Mouse (Mus musculus) splenic B cell, adult 2 months (primary cell): ENCODE data around the gene Leap2.

Experiments
- DNase-seq: peaks from one replicate; pipeline ENCODE4 v3.0.0-alpha.2; 2011; ENCODE audit warnings: low read depth, low spot score
- H3K27me3 ChIP-seq: 2 replicates; pipeline ENCODE4 v1.6.1; 2012; ENCODE audit warnings: mild to moderate bottlenecking, low read length, moderate library complexity, mixed read lengths; ENCODE audit not compliant: control insufficient read depth, poor library complexity, insufficient read depth, severe bottlenecking
- H3K36me3 ChIP-seq: 2 replicates; pipeline ENCODE4 v1.6.1; 2012; ENCODE audit warnings: mild to moderate bottlenecking, low read length, moderate library complexity, mixed read lengths; ENCODE audit not compliant: control insufficient read depth, poor library complexity, insufficient read depth, severe bottlenecking

Leap2 gene

GRCm38 (mm10) chr11:53451361-53451760, 28.4 kb upstream of the Leap2 start:
- Histone ChIP-seq H3K36me3 (no peaks in the 10 kb centered on the region), H3K27me3 (no peaks in the 10 kb centered on the region; the same call in 1 of the 2 replicates)
- no peak for DNase-seq

- Histone ChIP-seq H3K36me3 (no peaks in the 10 kb centered on the region), H3K27me3 (no peaks in the 10 kb centered on the region; the same call in 1 of the 2 replicates)
- DNase-seq: no peak
These were observed 27.2 kb upstream of the Leap2 start for GRCm38 (mm10) chr11:53450070-53450705.

- DNase-seq: no peak
- Histone ChIP-seq H3K27me3 (no peaks in the 10 kb centered on the region; the same call in 1 of the 2 replicates), H3K36me3 (no peaks in the 10 kb centered on the region)
These were observed 25.6 kb upstream of the Leap2 start for GRCm38 (mm10) chr11:53448529-53448928.

GRCm38 (mm10) chr11:53447996-53448395, 25.0 kb upstream of the Leap2 start:
- no peaks in the 10 kb centered on the region; the same call in 1 of the 2 replicates for H3K27me3 ChIP-seq
- H3K36me3 ChIP-seq: no peaks in the 10 kb centered on the region
- no peak for DNase-seq

- Histone ChIP-seq H3K27me3 (no peaks in the 10 kb centered on the region; the same call in 1 of the 2 replicates), H3K36me3 (no peaks in the 10 kb centered on the region)
- no peak for DNase-seq
These were observed 23.2 kb upstream of the Leap2 start for GRCm38 (mm10) chr11:53446183-53446582.

- DNase-seq: no peak
- Histone ChIP-seq H3K36me3 (no peaks in the 10 kb centered on the region), H3K27me3 (no peaks in the 10 kb centered on the region)
These were observed 22.6 kb upstream of the Leap2 start for GRCm38 (mm10) chr11:53445562-53445961.

GRCm38 (mm10) chr11:53443861-53444260, 20.9 kb upstream of the Leap2 start:
- no peaks in the 10 kb centered on the region for H3K36me3 ChIP-seq
- DNase-seq: peak; percentile 30
- H3K27me3 ChIP-seq: no peaks in the 10 kb centered on the region

- DNase-seq: no peak
- Histone ChIP-seq H3K36me3 (no peaks in the 10 kb centered on the region), H3K27me3 (no peaks in the 10 kb centered on the region)
These were observed 19.0 kb upstream of the Leap2 start for GRCm38 (mm10) chr11:53441921-53442320.

- Histone ChIP-seq H3K36me3 (no peaks in the 10 kb centered on the region), H3K27me3 (no peaks in the 10 kb centered on the region)
- no peak for DNase-seq
These were observed 13.4 kb upstream of the Leap2 start for GRCm38 (mm10) chr11:53436338-53436737.

- H3K27me3 ChIP-seq: no peaks in the 10 kb centered on the region
- no peak for DNase-seq
These were observed 12.5 kb upstream of the Leap2 start for GRCm38 (mm10) chr11:53435504-53435903.

GRCm38 (mm10) chr11:53433057-53433456, 10.1 kb upstream of the Leap2 start:
- Histone ChIP-seq H3K27me3 (no peaks in the 10 kb centered on the region), H3K36me3 (no peaks in the 10 kb centered on the region)
- no peak for DNase-seq

More at GRCm38 (mm10) chr11:53435504-53435903, 12.5 kb upstream of the Leap2 start:
- H3K36me3 ChIP-seq: no peaks in the 10 kb centered on the region

- no peaks in the 10 kb centered on the region for H3K36me3 ChIP-seq
These were observed 8.5 kb upstream of the Leap2 start for GRCm38 (mm10) chr11:53431347-53432056.

GRCm38 (mm10) chr11:53430670-53431346, 7.8 kb upstream of the Leap2 start, which contains the start of the genes Uqcrq and Gdf9:
Gene Uqcrq (minus strand): TSS chr11:53430831.
Gene Gdf9 (plus strand): TSS chr11:53431023.
- Histone ChIP-seq H3K36me3 (no peaks in the 10 kb centered on the region), H3K27me3 (no peaks in the 10 kb centered on the region)
- DNase-seq: peak; percentile 100

More at GRCm38 (mm10) chr11:53431347-53432056, 8.5 kb upstream of the Leap2 start:
- no peaks in the 10 kb centered on the region for H3K27me3 ChIP-seq
- DNase-seq: no peak

GRCm38 (mm10) chr11:53430300-53430669, 7.3 kb upstream of the Leap2 start:
- Histone ChIP-seq H3K36me3 (no peaks in the 10 kb centered on the region), H3K27me3 (no peaks in the 10 kb centered on the region)
- DNase-seq: no peak

GRCm38 (mm10) chr11:53429182-53429581, 6.2 kb upstream of the Leap2 start:
- no peaks in the 10 kb centered on the region for H3K36me3 ChIP-seq
- peak; percentile 30 for DNase-seq
- H3K27me3 ChIP-seq: no peaks in the 10 kb centered on the region
